Mouse (Mus musculus): ENCODE data around the gene Mrpl4. TPM values are rescaled to one million over a fixed set of nuclear protein-coding genes. Genes with fewer than 3 reads are reported as not detected.

The Mrpl4 gene
- total and polyA plus RNA-seq, 3 experiments: 280 to 474 TPM; not detected in 1

- H3K9ac ChIP-seq (ENCODE audit: control insufficient read depth, low read depth, low read length, poor library complexity, severe bottlenecking): peak overlapping the region; percentile 32
- no peaks in the 10 kb centered on the region for H3K9me3 ChIP-seq (replicated peaks; ENCODE audit: insufficient read depth, low read length)
- H3K4me1 ChIP-seq (ENCODE audit: control insufficient read depth in 1 of 2, insufficient read depth in 2 of 2, low read length in 2 of 2): peaks cover 20 to 48% of the 10 kb centered on the region in 2 experiments
- peak overlapping the region; percentile 1 to 32 for H3K4me3 ChIP-seq (ENCODE audit: control insufficient read depth in 1 of 2, insufficient read depth in 1 of 2, low read depth in 2 of 2, low read length in 2 of 2)
- peaks cover 0 to 31% of the 10 kb centered on the region in 2 experiments; a peak in 3 of 4 replicates for H3K36me3 ChIP-seq (ENCODE audit: control insufficient read depth in 1 of 2, insufficient read depth in 2 of 2, low read length in 2 of 2)
- H3K79me2 ChIP-seq (ENCODE audit: control insufficient read depth, insufficient read depth, low read length, poor library complexity): peaks cover 11% of the 10 kb centered on the region
- TF ChIP-seq ELF1 (IDR thresholded peaks at IDR 0.05; ENCODE audit: low read depth, low read length) (no peak), CTCF (IDR thresholded peaks at IDR 0.05 in 2 of 3, conservative IDR thresholded peaks at IDR 0.05 in 1 of 3; ENCODE audit: control insufficient read depth in 1 of 3, insufficient read depth in 1 of 3, low read depth in 2 of 3, low read length in 3 of 3, poor library complexity in 1 of 3, severe bottlenecking in 1 of 3) (peak in 1 of 3 experiments; percentile 79; a peak in 2 of 6 replicates), SMC3 (IDR thresholded peaks at IDR 0.05; ENCODE audit: low read depth, low read length) (no peak)
- peak overlapping the region; percentile 61 for H3K27ac ChIP-seq (ENCODE audit: control insufficient read depth, low read depth, low read length)
- no peaks in the 10 kb centered on the region for H3K27me3 ChIP-seq (ENCODE audit: control insufficient read depth in 1 of 2, insufficient read depth in 2 of 2, low read length in 2 of 2)
- peak; percentile 83 for DNase-seq (ENCODE audit: low read depth, low spot score)
Observed at GRCm38 (mm10) chr9:21012368-21012767, 9.8 kb downstream of the Mrpl4 start.

GRCm38 (mm10) chr9:21014691-21015570 is 12.4 kb downstream of the Mrpl4 start:
- peaks cover 11% of the 10 kb centered on the region for H3K79me2 ChIP-seq (ENCODE audit: control insufficient read depth, insufficient read depth, low read length, poor library complexity)
- peak overlapping the region; percentile 59 for H3K4me3 ChIP-seq (ENCODE audit: control insufficient read depth in 1 of 2, insufficient read depth in 1 of 2, low read depth in 2 of 2, low read length in 2 of 2)
- H3K9me3 ChIP-seq (replicated peaks; ENCODE audit: insufficient read depth, low read length): no peaks in the 10 kb centered on the region
- H3K36me3 ChIP-seq (ENCODE audit: control insufficient read depth in 1 of 2, insufficient read depth in 2 of 2, low read length in 2 of 2): peaks cover 0 to 39% of the 10 kb centered on the region in 2 experiments; a peak in 2 of 4 replicates
- H3K9ac ChIP-seq (ENCODE audit: control insufficient read depth, low read depth, low read length, poor library complexity, severe bottlenecking): peak overlapping the region; percentile 65
- H3K4me1 ChIP-seq (ENCODE audit: control insufficient read depth in 1 of 2, insufficient read depth in 2 of 2, low read length in 2 of 2): peaks cover 22 to 59% of the 10 kb centered on the region in 2 experiments
- H3K27me3 ChIP-seq (ENCODE audit: control insufficient read depth in 1 of 2, insufficient read depth in 2 of 2, low read length in 2 of 2): no peaks in the 10 kb centered on the region
- peak overlapping the region; percentile 59 for H3K27ac ChIP-seq (ENCODE audit: control insufficient read depth, low read depth, low read length)
- TF ChIP-seq MYB (IDR thresholded peaks at IDR 0.05; ENCODE audit: low read depth, low read length): no peak
- peak; percentile 74; the same call in 1 of the 2 replicates for TF ChIP-seq UBTF (IDR thresholded peaks at IDR 0.05; ENCODE audit: borderline replicate concordance, insufficient read depth, low read depth, low read length)
- TF ChIP-seq TAL1 (IDR thresholded peaks at IDR 0.05; ENCODE audit: low read length): 0 out of 2 replicates have a peak, but pooled peaks have one; percentile 3
- TF ChIP-seq POLR2A (IDR thresholded peaks at IDR 0.05; ENCODE audit: control insufficient read depth in 1 of 2, insufficient read depth in 1 of 2, low read depth in 1 of 2, low read length in 2 of 2, poor library complexity in 1 of 2): peak in 1 of 2 experiments; percentile 25; a peak in 1 of 4 replicates
- no peak for TF ChIP-seq POLR2AphosphoS5 (IDR thresholded peaks at IDR 0.05; ENCODE audit: borderline replicate concordance, low read depth, low read length)
- no peak for TF ChIP-seq NRF1 (IDR thresholded peaks at IDR 0.05; ENCODE audit: insufficient read depth, low read depth, low read length, poor library complexity, severe bottlenecking)
- DNase-seq (ENCODE audit: low read depth, low spot score): peak; percentile 99

- H3K9me3 ChIP-seq (replicated peaks; ENCODE audit: insufficient read depth, low read length): no peaks in the 10 kb centered on the region
- peaks cover 0 to 39% of the 10 kb centered on the region in 2 experiments; a peak in 2 of 4 replicates for H3K36me3 ChIP-seq (ENCODE audit: control insufficient read depth in 1 of 2, insufficient read depth in 2 of 2, low read length in 2 of 2)
- peak; percentile 95 for DNase-seq (ENCODE audit: low read depth, low spot score)
- H3K79me2 ChIP-seq (ENCODE audit: control insufficient read depth, insufficient read depth, low read length, poor library complexity): peaks cover 11% of the 10 kb centered on the region
- H3K4me3 ChIP-seq (ENCODE audit: control insufficient read depth in 1 of 2, insufficient read depth in 1 of 2, low read depth in 2 of 2, low read length in 2 of 2): peak within 1 kb of the TSS; percentile 59
- peak within 1 kb of the TSS; percentile 65 for H3K9ac ChIP-seq (ENCODE audit: control insufficient read depth, low read depth, low read length, poor library complexity, severe bottlenecking)
- no peaks in the 10 kb centered on the region for H3K27me3 ChIP-seq (ENCODE audit: control insufficient read depth in 1 of 2, insufficient read depth in 2 of 2, low read length in 2 of 2)
- TF ChIP-seq EP300 (IDR thresholded peaks at IDR 0.05; ENCODE audit: low read depth in 1 of 2, low read length in 2 of 2): no peak
- no peak; the same call in 1 of the 2 replicates for TF ChIP-seq GATA1 (IDR thresholded peaks at IDR 0.05; ENCODE audit: low read depth, low read length)
- peak; percentile 98 for TF ChIP-seq POLR2AphosphoS5 (IDR thresholded peaks at IDR 0.05; ENCODE audit: borderline replicate concordance, low read depth, low read length)
- TF ChIP-seq TBP (IDR thresholded peaks at IDR 0.05; ENCODE audit: low read depth, low read length): peak; percentile 99
- TF ChIP-seq POLR2A (IDR thresholded peaks at IDR 0.05; ENCODE audit: control insufficient read depth in 1 of 2, insufficient read depth in 1 of 2, low read depth in 1 of 2, low read length in 2 of 2, poor library complexity in 1 of 2): peak in 1 of 2 experiments; percentile 99; a peak in 2 of 4 replicates
- TF ChIP-seq ZKSCAN1 (IDR thresholded peaks at IDR 0.05; ENCODE audit: low read depth, low read length): no peak
- H3K27ac ChIP-seq (ENCODE audit: control insufficient read depth, low read depth, low read length): peak within 1 kb of the TSS; percentile 59
- H3K4me1 ChIP-seq (ENCODE audit: control insufficient read depth in 1 of 2, insufficient read depth in 2 of 2, low read length in 2 of 2): peaks cover 22 to 56% of the 10 kb centered on the region in 2 experiments
Observed at GRCm38 (mm10) chr9:21015571-21016130, 13.1 kb downstream of the Mrpl4 start, which contains the start of gene Icam1. Gene Icam1 (plus strand): TSS chr9:21015985.
